Mouse (Mus musculus): ENCODE measurements at regions not wholly inside any gene's neighbourhood (a gene's known extent, or its start where the extent isn't known, plus 50 kb on each side); places are given as distances from the start of the nearest gene placed in this dataset.

- H3K9ac ChIP-seq: no peak overlapping the region
- 72% methylated on average over 5 of the region's 5 CpGs for WGBS
- H3K27me3 ChIP-seq: no peaks in the 10 kb centered on the region
- no peak overlapping the region for H3K4me3 ChIP-seq
- no peak overlapping the region for H3K27ac ChIP-seq
- no peak for ATAC-seq
- no peaks in the 10 kb centered on the region for H3K9me3 ChIP-seq (replicated peaks)
- no peak overlapping the region for H3K4me2 ChIP-seq
- no peaks in the 10 kb centered on the region for H3K36me3 ChIP-seq (ENCODE audit: poor library complexity, severe bottlenecking)
- 0 out of 2 replicates have a peak, but pooled peaks cover 2% of the 10 kb centered on the region for H3K4me1 ChIP-seq
These were observed 61.6 kb downstream of the Spesp1 start for GRCm38 (mm10) chr9:62220451-62220850.

- Histone ChIP-seq H3K27ac (no peak overlapping the region), H3K36me3 (ENCODE audit: poor library complexity, severe bottlenecking) (no peaks in the 10 kb centered on the region), H3K4me2 (no peak overlapping the region), H3K4me3 (no peak overlapping the region), H3K4me1 (0 out of 2 replicates have a peak, but pooled peaks cover 5% of the 10 kb centered on the region), H3K9me3 (replicated peaks) (no peaks in the 10 kb centered on the region), H3K9ac (no peak overlapping the region), H3K27me3 (no peaks in the 10 kb centered on the region)
- ATAC-seq: no peak
- WGBS: 81% methylated on average over 13 of the region's 13 CpGs
These were observed 66.7 kb downstream of the Spesp1 start for GRCm38 (mm10) chr9:62215151-62215859.

GRCm38 (mm10) chr9:62214546-62214945 lies 67.5 kb downstream of the Spesp1 start:
- WGBS: 86% methylated on average over 4 of the region's 4 CpGs
- Histone ChIP-seq H3K9me3 (replicated peaks) (no peaks in the 10 kb centered on the region), H3K36me3 (ENCODE audit: poor library complexity, severe bottlenecking) (no peaks in the 10 kb centered on the region), H3K4me1 (0 out of 2 replicates have a peak, but pooled peaks cover 5% of the 10 kb centered on the region), H3K27ac (no peak overlapping the region), H3K27me3 (no peaks in the 10 kb centered on the region), H3K4me3 (no peak overlapping the region), H3K4me2 (no peak overlapping the region), H3K9ac (no peak overlapping the region)
- ATAC-seq: no peak

- Histone ChIP-seq H3K27me3 (no peaks in the 10 kb centered on the region), H3K9me3 (replicated peaks) (no peaks in the 10 kb centered on the region), H3K4me3 (no peak overlapping the region), H3K27ac (no peak overlapping the region), H3K9ac (no peak overlapping the region), H3K36me3 (ENCODE audit: poor library complexity, severe bottlenecking) (no peaks in the 10 kb centered on the region), H3K4me2 (no peak overlapping the region), H3K4me1 (0 out of 2 replicates have a peak, but pooled peaks cover 5% of the 10 kb centered on the region)
- WGBS: 55% methylated on average over 6 of the region's 6 CpGs
- no peak for ATAC-seq
These were observed 69.4 kb downstream of the Spesp1 start for GRCm38 (mm10) chr9:62212615-62213014.

- no peaks in the 10 kb centered on the region for H3K27me3 ChIP-seq
- no peak overlapping the region for H3K4me3 ChIP-seq
- 91% methylated on average over 5 of the region's 5 CpGs for WGBS
- H3K36me3 ChIP-seq (ENCODE audit: poor library complexity, severe bottlenecking): no peaks in the 10 kb centered on the region
- no peak overlapping the region for H3K9ac ChIP-seq
- H3K4me1 ChIP-seq: 0 out of 2 replicates have a peak, but pooled peaks cover 5% of the 10 kb centered on the region
- no peak overlapping the region for H3K4me2 ChIP-seq
- no peaks in the 10 kb centered on the region for H3K9me3 ChIP-seq (replicated peaks)
- ATAC-seq: no peak
- no peak overlapping the region for H3K27ac ChIP-seq
These were observed 71.2 kb downstream of the Spesp1 start for GRCm38 (mm10) chr9:62210815-62211214.

- no peak for ATAC-seq
- no peaks in the 10 kb centered on the region for H3K36me3 ChIP-seq (ENCODE audit: poor library complexity, severe bottlenecking)
- no peak overlapping the region for H3K4me3 ChIP-seq
- no peaks in the 10 kb centered on the region for H3K27me3 ChIP-seq
- H3K4me2 ChIP-seq: no peak overlapping the region
- H3K9ac ChIP-seq: no peak overlapping the region
- 73% methylated on average over 5 of the region's 5 CpGs for WGBS
- no peak overlapping the region for H3K27ac ChIP-seq
- no peaks in the 10 kb centered on the region for H3K4me1 ChIP-seq
- H3K9me3 ChIP-seq (replicated peaks): no peaks in the 10 kb centered on the region
These were observed 73.6 kb downstream of the Spesp1 start for GRCm38 (mm10) chr9:62208436-62208835.

- Histone ChIP-seq H3K27ac (no peak overlapping the region), H3K9ac (no peak overlapping the region), H3K4me3 (no peak overlapping the region), H3K27me3 (no peaks in the 10 kb centered on the region), H3K36me3 (ENCODE audit: poor library complexity, severe bottlenecking) (no peaks in the 10 kb centered on the region), H3K9me3 (replicated peaks) (no peaks in the 10 kb centered on the region), H3K4me1 (no peaks in the 10 kb centered on the region), H3K4me2 (no peak overlapping the region)
- no peak for ATAC-seq
- WGBS: 80% methylated on average over 4 of the region's 4 CpGs
These were observed 76.7 kb downstream of the Spesp1 start for GRCm38 (mm10) chr9:62205264-62205663.

- peaks cover 6% of the 10 kb centered on the region; the same call in 1 of the 2 replicates for H3K4me1 ChIP-seq
- H3K9ac ChIP-seq: no peak overlapping the region
- no peaks in the 10 kb centered on the region for H3K9me3 ChIP-seq (replicated peaks)
- no peak overlapping the region for H3K4me3 ChIP-seq
- 19% methylated on average over 4 of the region's 4 CpGs for WGBS
- H3K27ac ChIP-seq: no peak overlapping the region
- H3K4me2 ChIP-seq: no peak overlapping the region
- no peaks in the 10 kb centered on the region for H3K36me3 ChIP-seq (ENCODE audit: poor library complexity, severe bottlenecking)
- no peaks in the 10 kb centered on the region for H3K27me3 ChIP-seq
- no peak for ATAC-seq
These were observed 78.5 kb downstream of the Spesp1 start for GRCm38 (mm10) chr9:62203556-62203955.

- H3K4me1 ChIP-seq: peaks cover 6% of the 10 kb centered on the region; the same call in 1 of the 2 replicates
- WGBS: 79% methylated on average over 2 of the region's 2 CpGs
- ATAC-seq: no peak
These were observed 79.7 kb downstream of the Spesp1 start for GRCm38 (mm10) chr9:62202331-62202730.

GRCm38 (mm10) chr9:62197486-62197885 lies 75.0 kb upstream of the Glce start:
- Histone ChIP-seq H3K9ac (no peak overlapping the region), H3K4me3 (no peak overlapping the region), H3K27me3 (no peaks in the 10 kb centered on the region), H3K36me3 (ENCODE audit: poor library complexity, severe bottlenecking) (no peaks in the 10 kb centered on the region), H3K27ac (no peak overlapping the region), H3K4me1 (peaks cover 10% of the 10 kb centered on the region; the same call in 1 of the 2 replicates), H3K9me3 (replicated peaks) (no peaks in the 10 kb centered on the region), H3K4me2 (no peak overlapping the region)
- 80% methylated on average over 2 of the region's 2 CpGs for WGBS
- no peak for ATAC-seq

More at GRCm38 (mm10) chr9:62202331-62202730, 79.7 kb downstream of the Spesp1 start:
- Histone ChIP-seq H3K27ac (no peak overlapping the region), H3K4me3 (no peak overlapping the region), H3K4me2 (no peak overlapping the region), H3K9ac (no peak overlapping the region), H3K27me3 (no peaks in the 10 kb centered on the region), H3K9me3 (replicated peaks) (no peaks in the 10 kb centered on the region), H3K36me3 (ENCODE audit: poor library complexity, severe bottlenecking) (no peaks in the 10 kb centered on the region)

- no peak overlapping the region for H3K4me3 ChIP-seq
- no peak overlapping the region for H3K27ac ChIP-seq
- H3K27me3 ChIP-seq: no peaks in the 10 kb centered on the region
- H3K9me3 ChIP-seq (replicated peaks): no peaks in the 10 kb centered on the region
- WGBS: 8% methylated on average over 6 of the region's 6 CpGs
- no peak overlapping the region for H3K9ac ChIP-seq
- H3K36me3 ChIP-seq (ENCODE audit: poor library complexity, severe bottlenecking): no peaks in the 10 kb centered on the region
- H3K4me1 ChIP-seq: peaks cover 20% of the 10 kb centered on the region
- no peak overlapping the region for H3K4me2 ChIP-seq
- no peak for ATAC-seq
These were observed 70.0 kb upstream of the Glce start for GRCm38 (mm10) chr9:62192424-62192892.

- H3K4me3 ChIP-seq: no peak overlapping the region
- peak; percentile 48; the same call in 1 of the 2 replicates for ATAC-seq
- no peak overlapping the region for H3K9ac ChIP-seq
- no peaks in the 10 kb centered on the region for H3K36me3 ChIP-seq (ENCODE audit: poor library complexity, severe bottlenecking)
- H3K27me3 ChIP-seq: no peaks in the 10 kb centered on the region
- H3K27ac ChIP-seq: no peak overlapping the region
- no peaks in the 10 kb centered on the region for H3K9me3 ChIP-seq (replicated peaks)
- H3K4me2 ChIP-seq: no peak overlapping the region
- H3K4me1 ChIP-seq: peaks cover 22% of the 10 kb centered on the region
- WGBS: 25% methylated on average over 6 of the region's 6 CpGs
These were observed 68.0 kb upstream of the Glce start for GRCm38 (mm10) chr9:62190474-62190873.

GRCm38 (mm10) chr9:62188835-62189234 lies 66.4 kb upstream of the Glce start:
- H3K9ac ChIP-seq: no peak overlapping the region
- no peak overlapping the region for H3K27ac ChIP-seq
- H3K27me3 ChIP-seq: no peaks in the 10 kb centered on the region
- no peak for ATAC-seq
- no peak overlapping the region for H3K4me2 ChIP-seq
- H3K4me1 ChIP-seq: peaks cover 22% of the 10 kb centered on the region
- H3K4me3 ChIP-seq: no peak overlapping the region
- WGBS: 38% methylated on average over 6 of the region's 6 CpGs
- no peaks in the 10 kb centered on the region for H3K36me3 ChIP-seq (ENCODE audit: poor library complexity, severe bottlenecking)
- no peaks in the 10 kb centered on the region for H3K9me3 ChIP-seq (replicated peaks)
